Mouse (Mus musculus) cerebellum, adult 2 months (tissue): ENCODE data around the gene Mau2.

ENCODE experiments used
- CTCF ChIP-seq: fragments of 200-500 bp; IDR thresholded peaks from 2 replicates; pipeline ENCODE4 v1.5.1; 2011; ENCODE audit warnings: low read depth, mild to moderate bottlenecking, control low read depth, low read length, moderate library complexity, borderline replicate concordance; ENCODE audit not compliant: insufficient read depth
- POLR2A ChIP-seq: fragments of 200-500 bp; IDR thresholded peaks from 2 replicates; pipeline ENCODE4 v1.6.1; 2011; ENCODE audit warnings: low read length, control low read depth, borderline replicate concordance; ENCODE audit not compliant: insufficient read depth

GRCm38 (mm10) chr8:70057721-70058120, 15.2 kb upstream of the Mau2 start:
- TF ChIP-seq CTCF: no peak
- no peak for TF ChIP-seq POLR2A
